Mouse (Mus musculus): Measurements from ENCODE around the gene Psma1. TPM values are rescaled to one million over a fixed set of nuclear protein-coding genes. Genes with fewer than 3 reads are reported as not detected.

Psma1 gene
- total and polyA plus RNA-seq, 2 experiments from 2014 or later, result 158 to 317 TPM

GRCm38 (mm10) chr7:114299247-114299646 lies 23.3 kb upstream of the Psma1 start:
- no peaks in the 10 kb centered on the region for H3K9me3 ChIP-seq (ENCODE audit: low read length)
- no peaks in the 10 kb centered on the region for H3K27me3 ChIP-seq (ENCODE audit: insufficient read depth, low read length)
- DNase-seq (ENCODE audit: low spot score) (no peak), ATAC-seq (ENCODE audit: low FRiP score) (no peak)
- no peak overlapping the region for H3K27ac ChIP-seq (ENCODE audit: low read depth, low read length)
- H3K4me3 ChIP-seq (ENCODE audit: low read depth, low read length), result no peak overlapping the region
- WGBS, result 65% methylated on average over 4 of the region's 4 CpGs
- H3K4me2 ChIP-seq (ENCODE audit: low read depth, low read length, poor library complexity, severe bottlenecking), result no peak overlapping the region
- TF ChIP-seq CTCF (IDR thresholded peaks at IDR 0.05), result no peak
- no peaks in the 10 kb centered on the region for H3K4me1 ChIP-seq (ENCODE audit: insufficient read depth, low read length)
- H3K9ac ChIP-seq (replicated peaks; ENCODE audit: low read length, poor library complexity, severe bottlenecking), result no peak overlapping the region
- H3K36me3 ChIP-seq (ENCODE audit: insufficient read depth, low read length), result no peaks in the 10 kb centered on the region

- ATAC-seq (ENCODE audit: low FRiP score) (no peak), DNase-seq (ENCODE audit: low spot score) (no peak)
- 85% methylated on average over 5 of the region's 5 CpGs for WGBS
- no peak overlapping the region for H3K4me3 ChIP-seq (ENCODE audit: low read depth, low read length)
- no peaks in the 10 kb centered on the region for H3K36me3 ChIP-seq (ENCODE audit: insufficient read depth, low read length)
- H3K27ac ChIP-seq (ENCODE audit: low read depth, low read length), result no peak overlapping the region
- H3K9ac ChIP-seq (replicated peaks; ENCODE audit: low read length, poor library complexity, severe bottlenecking), result no peak overlapping the region
- no peaks in the 10 kb centered on the region for H3K4me1 ChIP-seq (ENCODE audit: insufficient read depth, low read length)
- no peaks in the 10 kb centered on the region for H3K9me3 ChIP-seq (ENCODE audit: low read length)
- TF ChIP-seq CTCF (IDR thresholded peaks at IDR 0.05), result peak; percentile 22
- no peaks in the 10 kb centered on the region for H3K27me3 ChIP-seq (ENCODE audit: insufficient read depth, low read length)
- H3K4me2 ChIP-seq (ENCODE audit: low read depth, low read length, poor library complexity, severe bottlenecking), result no peak overlapping the region
These were observed 18.8 kb upstream of the Psma1 start for GRCm38 (mm10) chr7:114294698-114295097.

GRCm38 (mm10) chr7:114293903-114294302 lies 18.0 kb upstream of the Psma1 start:
- no peak for DNase-seq (ENCODE audit: low spot score)
- no peak for ATAC-seq (ENCODE audit: low FRiP score)
- TF ChIP-seq CTCF (IDR thresholded peaks at IDR 0.05), result no peak
- Histone ChIP-seq H3K4me1 (ENCODE audit: insufficient read depth, low read length) (no peaks in the 10 kb centered on the region), H3K4me2 (ENCODE audit: low read depth, low read length, poor library complexity, severe bottlenecking) (no peak overlapping the region), H3K27ac (ENCODE audit: low read depth, low read length) (no peak overlapping the region), H3K9me3 (ENCODE audit: low read length) (no peaks in the 10 kb centered on the region), H3K27me3 (ENCODE audit: insufficient read depth, low read length) (no peaks in the 10 kb centered on the region), H3K4me3 (ENCODE audit: low read depth, low read length) (no peak overlapping the region), H3K9ac (replicated peaks; ENCODE audit: low read length, poor library complexity, severe bottlenecking) (no peak overlapping the region), H3K36me3 (ENCODE audit: insufficient read depth, low read length) (no peaks in the 10 kb centered on the region)
- 88% methylated on average over 5 of the region's 5 CpGs for WGBS

GRCm38 (mm10) chr7:114292501-114292971 lies 16.6 kb upstream of the Psma1 start:
- H3K4me2 ChIP-seq (ENCODE audit: low read depth, low read length, poor library complexity, severe bottlenecking), result peak overlapping the region; percentile 30
- no peak overlapping the region for H3K9ac ChIP-seq (replicated peaks; ENCODE audit: low read length, poor library complexity, severe bottlenecking)
- H3K4me1 ChIP-seq (ENCODE audit: insufficient read depth, low read length), result no peaks in the 10 kb centered on the region
- H3K4me3 ChIP-seq (ENCODE audit: low read depth, low read length), result no peak overlapping the region
- H3K27ac ChIP-seq (ENCODE audit: low read depth, low read length), result no peak overlapping the region
- no peaks in the 10 kb centered on the region for H3K36me3 ChIP-seq (ENCODE audit: insufficient read depth, low read length)
- whole genome bisulfite sequencing, result 12% methylated on average over 12 of the region's 12 CpGs
- TF ChIP-seq CTCF (IDR thresholded peaks at IDR 0.05), result no peak
- no peaks in the 10 kb centered on the region for H3K9me3 ChIP-seq (ENCODE audit: low read length)
- ATAC-seq (ENCODE audit: low FRiP score), result no peak
- H3K27me3 ChIP-seq (ENCODE audit: insufficient read depth, low read length), result no peaks in the 10 kb centered on the region
- peak; percentile 68 for DNase-seq (ENCODE audit: low spot score)

- ATAC-seq (ENCODE audit: low FRiP score) (no peak), DNase-seq (ENCODE audit: low spot score) (no peak)
- WGBS, result 34% methylated on average over 15 of the region's 15 CpGs
- no peak overlapping the region for H3K4me2 ChIP-seq (ENCODE audit: low read depth, low read length, poor library complexity, severe bottlenecking)
- no peak for TF ChIP-seq CTCF (IDR thresholded peaks at IDR 0.05)
- no peaks in the 10 kb centered on the region for H3K27me3 ChIP-seq (ENCODE audit: insufficient read depth, low read length)
- H3K36me3 ChIP-seq (ENCODE audit: insufficient read depth, low read length), result no peaks in the 10 kb centered on the region
- no peaks in the 10 kb centered on the region for H3K9me3 ChIP-seq (ENCODE audit: low read length)
- H3K4me3 ChIP-seq (ENCODE audit: low read depth, low read length), result no peak overlapping the region
- no peak overlapping the region for H3K9ac ChIP-seq (replicated peaks; ENCODE audit: low read length, poor library complexity, severe bottlenecking)
- no peak overlapping the region for H3K27ac ChIP-seq (ENCODE audit: low read depth, low read length)
- no peaks in the 10 kb centered on the region for H3K4me1 ChIP-seq (ENCODE audit: insufficient read depth, low read length)
These were observed 15.8 kb upstream of the Psma1 start for GRCm38 (mm10) chr7:114291461-114292335.

- Histone ChIP-seq H3K9ac (replicated peaks; ENCODE audit: low read length, poor library complexity, severe bottlenecking) (no peak overlapping the region), H3K27me3 (ENCODE audit: insufficient read depth, low read length) (no peaks in the 10 kb centered on the region), H3K27ac (ENCODE audit: low read depth, low read length) (no peak overlapping the region), H3K4me2 (ENCODE audit: low read depth, low read length, poor library complexity, severe bottlenecking) (no peak overlapping the region), H3K9me3 (ENCODE audit: low read length) (no peaks in the 10 kb centered on the region), H3K36me3 (ENCODE audit: insufficient read depth, low read length) (no peaks in the 10 kb centered on the region), H3K4me3 (ENCODE audit: low read depth, low read length) (no peak overlapping the region), H3K4me1 (ENCODE audit: insufficient read depth, low read length) (no peaks in the 10 kb centered on the region)
- no peak; the same call in 1 of the 2 replicates for ATAC-seq (ENCODE audit: low FRiP score)
- no peak for TF ChIP-seq CTCF (IDR thresholded peaks at IDR 0.05)
- DNase-seq (ENCODE audit: low spot score), result peak; percentile 81
- 66% methylated on average over 5 of the region's 5 CpGs for WGBS
These were observed 14.2 kb upstream of the Psma1 start for GRCm38 (mm10) chr7:114290078-114290506.
